Mouse (Mus musculus) lung, postnatal 36 days (tissue): ENCODE measurements around the gene Rps27l.
"Not testable (repeated sequence)": the region's sequence is repeated elsewhere in the genome, so short reads cannot be mapped to it uniquely, and the experiment has no call there.

ENCODE experiments used
- DNase-seq: peaks from one replicate; pipeline ENCODE4 v3.0.0; 2022; ENCODE audit warnings: mixed read lengths

The Rps27l gene

GRCm38 (mm10) chr9:66945647-66946641 is at the start of gene Rps27l:
TSS of gene Rps27l (plus strand) at chr9:66946086.
- DNase-seq = peak; percentile 96

- DNase-seq = no peak
Measured at GRCm38 (mm10) chr9:66896951-66897350, 48.9 kb upstream of the Rps27l start.

GRCm38 (mm10) chr9:66897851-66898250 is 48.0 kb upstream of the Rps27l start:
- DNase-seq = no peak

GRCm38 (mm10) chr9:66899072-66899471 is 46.8 kb upstream of the Rps27l start:
- DNase-seq = no peak

- no peak for DNase-seq
Measured at GRCm38 (mm10) chr9:66899526-66899925, 46.4 kb upstream of the Rps27l start.

GRCm38 (mm10) chr9:66905990-66906389 is 39.9 kb upstream of the Rps27l start:
- no peak for DNase-seq

GRCm38 (mm10) chr9:66907126-66907525 is 38.8 kb upstream of the Rps27l start:
- DNase-seq = no peak

GRCm38 (mm10) chr9:66907746-66908397 is 38.0 kb upstream of the Rps27l start:
- DNase-seq = no peak

- no peak for DNase-seq
Measured at GRCm38 (mm10) chr9:66909922-66910321, 36.0 kb upstream of the Rps27l start.

- no peak for DNase-seq
Measured at GRCm38 (mm10) chr9:66910677-66911076, 35.2 kb upstream of the Rps27l start.

- DNase-seq = no peak
Measured at GRCm38 (mm10) chr9:66912304-66912703, 33.6 kb upstream of the Rps27l start.

GRCm38 (mm10) chr9:66913254-66913934 is 32.5 kb upstream of the Rps27l start:
- DNase-seq = not testable (repeated sequence)

GRCm38 (mm10) chr9:66914540-66914939 is 31.3 kb upstream of the Rps27l start:
- no peak for DNase-seq

GRCm38 (mm10) chr9:66915401-66915800 is 30.5 kb upstream of the Rps27l start:
- peak; percentile 66 for DNase-seq

- DNase-seq = no peak
Measured at GRCm38 (mm10) chr9:66915869-66916785, 29.8 kb upstream of the Rps27l start.

GRCm38 (mm10) chr9:66917216-66917891 is 28.5 kb upstream of the Rps27l start:
- DNase-seq = no peak

GRCm38 (mm10) chr9:66917892-66918255 is 28.0 kb upstream of the Rps27l start:
- DNase-seq = peak; percentile 17

GRCm38 (mm10) chr9:66918672-66919330 is 27.1 kb upstream of the Rps27l start:
- DNase-seq = peak; percentile 42

- DNase-seq = peak; percentile 99
Measured at GRCm38 (mm10) chr9:66919382-66919971, 26.4 kb upstream of the Rps27l start, which contains the start of gene Rab8b. TSS of gene Rab8b (minus strand) at chr9:66919687.

- DNase-seq = peak; percentile 31
Measured at GRCm38 (mm10) chr9:66919981-66920380, 25.9 kb upstream of the Rps27l start.
